Mouse (Mus musculus): Measurements from ENCODE around the gene Camk1d.
"Not testable (repeated sequence)": the region's sequence is repeated elsewhere in the genome, so short reads cannot be mapped to it uniquely, and the experiment has no call there.

Camk1d gene

GRCm38 (mm10) chr2:5610521-5610920, 103.8 kb downstream of the Camk1d start:
- peak; percentile 34 to 37 for DNase-seq

GRCm38 (mm10) chr2:5607920-5608841, 106.1 kb downstream of the Camk1d start:
- DNase-seq, result peak; percentile 37 to 40

GRCm38 (mm10) chr2:5605849-5606248, 108.5 kb downstream of the Camk1d start:
- no peak for DNase-seq

- DNase-seq, result no peak
Observed at GRCm38 (mm10) chr2:5602044-5602443, 112.3 kb downstream of the Camk1d start.

- not testable (repeated sequence) for DNase-seq
Observed at GRCm38 (mm10) chr2:5601243-5601642, 113.1 kb downstream of the Camk1d start.

- DNase-seq, result no peak
Observed at GRCm38 (mm10) chr2:5600183-5600962, 113.9 kb downstream of the Camk1d start.

- DNase-seq, result no peak
Observed at GRCm38 (mm10) chr2:5599713-5600112, 114.6 kb downstream of the Camk1d start.

GRCm38 (mm10) chr2:5598533-5598932, 115.8 kb downstream of the Camk1d start:
- no peak for DNase-seq

GRCm38 (mm10) chr2:5596882-5597281, 117.4 kb downstream of the Camk1d start:
- DNase-seq, result no peak

- no peak for DNase-seq
Observed at GRCm38 (mm10) chr2:5595356-5596191, 118.7 kb downstream of the Camk1d start.

GRCm38 (mm10) chr2:5592461-5593136, 121.7 kb downstream of the Camk1d start:
- no peak for DNase-seq

- DNase-seq, result no peak
Observed at GRCm38 (mm10) chr2:5590074-5590473, 124.2 kb downstream of the Camk1d start.

- DNase-seq, result no peak
Observed at GRCm38 (mm10) chr2:5589163-5589562, 125.2 kb downstream of the Camk1d start.

GRCm38 (mm10) chr2:5588329-5588982, 125.9 kb downstream of the Camk1d start:
- DNase-seq, result no peak

GRCm38 (mm10) chr2:5584318-5585027, 129.8 kb downstream of the Camk1d start:
- DNase-seq, result no peak

- no peak for DNase-seq
Observed at GRCm38 (mm10) chr2:5579391-5579790, 134.9 kb downstream of the Camk1d start.

GRCm38 (mm10) chr2:5577399-5578129, 136.8 kb downstream of the Camk1d start:
- peak; percentile 47 to 57 for DNase-seq

- no peak for DNase-seq
Observed at GRCm38 (mm10) chr2:5572314-5573006, 141.9 kb downstream of the Camk1d start.

GRCm38 (mm10) chr2:5566611-5567010, 147.7 kb downstream of the Camk1d start:
- no peak for DNase-seq

GRCm38 (mm10) chr2:5563685-5564084, 150.6 kb downstream of the Camk1d start:
- no peak for DNase-seq

Data from cerebellum, adult 18-20 months (tissue).